Mouse (Mus musculus) cerebellum, adult 9-10 months (tissue): ENCODE results near the gene Zfand4.
A peak's percentile ranks its signal among the peaks of the same experiment; 100 is the strongest.
"Not testable (repeated sequence)": the region's sequence is repeated elsewhere in the genome, so short reads cannot be mapped to it uniquely, and the experiment has no call there.

Source experiments
- DNase-seq: peaks from one replicate; pipeline ENCODE4 v3.0.0; 2022

Zfand4 gene

GRCm38 (mm10) chr6:116326641-116327040 is 62.6 kb downstream of the Zfand4 start:
- no peak for DNase-seq

- no peak for DNase-seq
These were observed 67.4 kb downstream of the Zfand4 start for GRCm38 (mm10) chr6:116331396-116331795.

GRCm38 (mm10) chr6:116337466-116337834 is 73.4 kb downstream of the Zfand4 start:
- DNase-seq, result no peak

GRCm38 (mm10) chr6:116337835-116338501 is 73.9 kb downstream of the Zfand4 start, which contains the start of gene March8:
Gene March8 (plus strand): TSS chr6:116338024.
- peak; percentile 90 for DNase-seq

- DNase-seq, result no peak
These were observed 74.5 kb downstream of the Zfand4 start for GRCm38 (mm10) chr6:116338520-116338919.

- no peak for DNase-seq
These were observed 75.1 kb downstream of the Zfand4 start for GRCm38 (mm10) chr6:116339088-116339487.

GRCm38 (mm10) chr6:116340521-116340920 is 76.5 kb downstream of the Zfand4 start:
- no peak for DNase-seq

- no peak for DNase-seq
These were observed 83.9 kb downstream of the Zfand4 start for GRCm38 (mm10) chr6:116347953-116348352.

GRCm38 (mm10) chr6:116349997-116350396 is 86.0 kb downstream of the Zfand4 start:
- no peak for DNase-seq

- no peak for DNase-seq
These were observed 86.6 kb downstream of the Zfand4 start for GRCm38 (mm10) chr6:116350643-116351042.

- no peak for DNase-seq
These were observed 87.5 kb downstream of the Zfand4 start for GRCm38 (mm10) chr6:116351534-116351933.

GRCm38 (mm10) chr6:116353428-116353827 is 89.4 kb downstream of the Zfand4 start:
- DNase-seq, result no peak

GRCm38 (mm10) chr6:116356311-116356947 is 92.4 kb downstream of the Zfand4 start:
- not testable (repeated sequence) for DNase-seq

GRCm38 (mm10) chr6:116356948-116357325 is 92.9 kb downstream of the Zfand4 start:
- DNase-seq, result no peak

- no peak for DNase-seq
These were observed 94.0 kb downstream of the Zfand4 start for GRCm38 (mm10) chr6:116358056-116358455.

GRCm38 (mm10) chr6:116359256-116359655 is 95.2 kb downstream of the Zfand4 start:
- DNase-seq, result no peak

GRCm38 (mm10) chr6:116361463-116361862 is 97.4 kb downstream of the Zfand4 start:
- no peak for DNase-seq

GRCm38 (mm10) chr6:116361993-116362392 is 98.0 kb downstream of the Zfand4 start:
- DNase-seq, result no peak

- DNase-seq, result no peak
These were observed 103.9 kb downstream of the Zfand4 start for GRCm38 (mm10) chr6:116367971-116368370.

- DNase-seq, result no peak
These were observed 105.8 kb downstream of the Zfand4 start for GRCm38 (mm10) chr6:116369811-116370210.

GRCm38 (mm10) chr6:116370216-116370976 is 106.4 kb downstream of the Zfand4 start:
- no peak for DNase-seq

GRCm38 (mm10) chr6:116371500-116371899 is 107.5 kb downstream of the Zfand4 start:
- DNase-seq, result no peak

GRCm38 (mm10) chr6:116374136-116374535 is 110.1 kb downstream of the Zfand4 start:
- no peak for DNase-seq

GRCm38 (mm10) chr6:116374618-116375017 is 110.6 kb downstream of the Zfand4 start:
- DNase-seq, result no peak
